Mouse (Mus musculus) neural tube, embryonic 13.5 days (tissue): ENCODE data around the gene Gpr15. TPM values are rescaled to one million over a fixed set of nuclear protein-coding genes. Genes with fewer than 3 reads are reported as not detected.

Source experiments
- ATAC-seq: fragments of 200-750 bp; cut with Nextera tagmentation; 2 replicates; pipeline ENCODE4 v1.8.0; 2017; ENCODE audit warnings: low read depth, mild to moderate bottlenecking, moderate TSS enrichment, moderate library complexity
- H3K27ac ChIP-seq: fragments of 300-500 bp; sonication (generic); replicated peaks from 2 replicates; pipeline ENCODE4 v1.5.1; 2015; ENCODE audit warnings: moderate library complexity, mild to moderate bottlenecking, inconsistent platforms
- H3K27me3 ChIP-seq: fragments of 300-500 bp; sonication (generic); 2 replicates; pipeline ENCODE4 v1.6.1; 2015; ENCODE audit warnings: mild to moderate bottlenecking, inconsistent platforms
- H3K36me3 ChIP-seq: fragments of 300-500 bp; sonication (generic); 2 replicates; pipeline ENCODE4 v1.6.1; 2015; ENCODE audit warnings: mild to moderate bottlenecking, inconsistent platforms
- H3K4me1 ChIP-seq: fragments of 300-500 bp; sonication (generic); replicated peaks from 2 replicates; pipeline ENCODE4 v1.6.1; 2015; ENCODE audit warnings: inconsistent platforms
- H3K4me2 ChIP-seq: fragments of 300-500 bp; sonication (generic); 2 replicates; pipeline ENCODE4 v1.6.1; 2015; ENCODE audit warnings: inconsistent platforms, mild to moderate bottlenecking, moderate library complexity
- H3K4me3 ChIP-seq: fragments of 300-500 bp; sonication (generic); 2 replicates; pipeline ENCODE4 v1.5.1; 2015; ENCODE audit warnings: mild to moderate bottlenecking, inconsistent platforms
- H3K9ac ChIP-seq: fragments of 300-500 bp; sonication (generic); 2 replicates; pipeline ENCODE4 v1.6.1; 2015; ENCODE audit warnings: moderate library complexity, mild to moderate bottlenecking, inconsistent platforms
- H3K9me3 ChIP-seq: fragments of 300-500 bp; sonication (generic); 2 replicates; pipeline ENCODE4 v1.6.1; 2016; ENCODE audit warnings: inconsistent platforms
- WGBS: fragments of 180-500 bp; shearing (Covaris S2); methylation state at CpG from one replicate; pipeline ENCODE4 v1.1.7; 2015; 5-methylcytosine and 5-hydroxymethylcytosine counted together
- polyA plus RNA-seq: library from polyadenylated mRNA; unstranded; fragments of >200 nt; fragmentation: Nextera tagmentation; extraction: Ambion mirVana; gene quantifications from 2 replicates; pipeline ENCODE4 v1.2.1, GENCODE M21; 2015

Gene Gpr15
- polyA plus RNA-seq, 1 experiment from 2014 or later = not detected

DNA sequence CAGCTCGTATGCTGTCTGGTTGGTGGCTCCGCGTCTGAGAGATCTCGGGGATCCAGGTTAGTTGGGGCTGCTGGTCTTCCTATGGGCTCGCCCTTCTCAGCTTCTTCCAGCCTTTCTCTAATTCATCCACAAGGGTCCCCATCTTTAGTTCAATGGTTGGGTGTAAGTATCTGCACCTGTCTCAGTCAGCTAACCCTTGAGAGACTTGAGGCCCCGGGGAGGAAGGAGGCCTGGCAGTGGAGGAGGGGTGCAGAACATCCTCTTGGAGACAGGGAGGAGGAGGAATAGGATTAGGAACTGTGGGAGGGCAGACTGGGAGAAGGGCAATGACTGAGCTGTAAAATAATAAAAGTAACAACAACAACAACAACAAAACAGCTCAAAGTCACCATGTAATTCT, 18.7 kb downstream of the Gpr15 start:
- ATAC-seq = no peak
- Histone ChIP-seq H3K4me2 (no peak overlapping the region), H3K27me3 (no peaks in the 10 kb centered on the region), H3K9me3 (no peaks in the 10 kb centered on the region), H3K36me3 (no peaks in the 10 kb centered on the region), H3K4me1 (peaks cover 3% of the 10 kb centered on the region; the same call in 1 of the 2 replicates), H3K9ac (no peak overlapping the region), H3K27ac (no peak overlapping the region), H3K4me3 (no peak overlapping the region)
- WGBS = 67% methylated on average over 6 of the region's 6 CpGs

DNA sequence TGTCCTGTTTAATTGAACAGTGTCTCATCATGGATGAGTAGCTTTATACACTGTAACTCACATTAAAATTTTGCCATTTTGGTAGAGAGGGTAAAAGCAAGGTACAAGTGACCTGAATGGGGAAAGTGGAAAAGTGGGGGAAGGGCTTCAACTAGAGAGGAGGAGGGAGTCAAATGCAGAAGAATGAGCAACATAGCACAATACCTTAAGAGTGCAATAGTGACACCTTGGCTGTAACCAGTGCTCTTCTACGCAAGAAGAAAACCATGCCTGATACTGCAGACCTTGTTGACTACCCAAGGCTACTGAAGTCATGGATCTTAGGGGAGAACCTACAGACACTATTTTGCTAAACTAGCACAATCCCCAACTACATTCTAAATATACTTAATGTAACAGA, 21.6 kb downstream of the Gpr15 start:
- no peak for ATAC-seq
- no peak overlapping the region for H3K4me3 ChIP-seq
- H3K27me3 ChIP-seq = no peaks in the 10 kb centered on the region
- H3K9ac ChIP-seq = no peak overlapping the region
- no peak overlapping the region for H3K4me2 ChIP-seq
- 94% methylated on average over 1 of the region's 1 CpGs for WGBS
- no peak overlapping the region for H3K27ac ChIP-seq
- H3K4me1 ChIP-seq = no peaks in the 10 kb centered on the region
- H3K36me3 ChIP-seq = no peaks in the 10 kb centered on the region
- no peaks in the 10 kb centered on the region for H3K9me3 ChIP-seq

DNA sequence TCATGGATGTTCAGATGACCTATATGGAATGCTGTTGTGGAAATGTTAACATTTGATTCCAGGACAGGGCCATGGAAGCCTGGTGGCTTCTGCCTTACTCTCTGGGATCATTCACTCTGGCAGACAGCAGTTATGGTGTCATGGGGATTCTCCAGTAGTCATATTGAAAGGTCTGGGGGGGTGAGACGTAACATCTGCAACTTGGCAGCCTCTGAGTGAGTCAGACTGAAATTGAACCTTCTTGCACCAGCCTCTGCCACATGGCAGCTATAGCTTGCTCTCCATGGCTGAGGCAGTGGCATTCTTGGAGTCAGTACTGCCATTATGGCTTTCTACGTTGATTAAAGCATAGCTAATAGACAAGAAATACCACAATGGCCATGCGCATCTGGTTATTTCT, 22.1 kb downstream of the Gpr15 start:
- no peak for ATAC-seq
- WGBS = 88% methylated on average over 3 of the region's 3 CpGs

DNA sequence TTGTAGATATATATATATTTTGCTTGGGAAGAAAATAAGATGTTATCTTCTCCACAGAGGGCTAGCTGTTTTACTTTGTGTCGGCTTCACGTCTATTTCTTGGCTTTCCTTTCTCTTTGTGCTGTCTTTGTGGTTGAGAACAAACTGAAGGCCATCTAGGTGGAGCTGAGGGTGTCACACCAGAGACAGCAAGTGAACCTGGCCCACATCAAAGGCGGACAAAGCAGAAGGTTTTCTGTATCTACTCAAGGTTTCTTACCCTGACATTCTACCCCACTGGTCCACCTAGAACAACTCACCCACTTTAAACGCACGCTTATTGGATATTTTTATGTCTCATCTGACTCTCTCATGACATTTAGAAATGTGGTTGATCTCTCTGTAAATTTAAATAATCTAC, 24.8 kb downstream of the Gpr15 start:
- Histone ChIP-seq H3K4me3 (no peak overlapping the region), H3K36me3 (no peaks in the 10 kb centered on the region), H3K4me1 (no peaks in the 10 kb centered on the region), H3K27me3 (no peaks in the 10 kb centered on the region), H3K9me3 (no peaks in the 10 kb centered on the region), H3K4me2 (no peak overlapping the region), H3K9ac (no peak overlapping the region), H3K27ac (no peak overlapping the region)
- ATAC-seq = no peak
- WGBS = 90% methylated on average over 5 of the region's 5 CpGs

More for the DNA sequence above, 22.1 kb downstream of the Gpr15 start:
- H3K4me3 ChIP-seq = no peak overlapping the region
- H3K9ac ChIP-seq = no peak overlapping the region
- no peaks in the 10 kb centered on the region for H3K27me3 ChIP-seq
- H3K9me3 ChIP-seq = no peaks in the 10 kb centered on the region
- H3K27ac ChIP-seq = no peak overlapping the region
- H3K4me1 ChIP-seq = no peaks in the 10 kb centered on the region
- H3K4me2 ChIP-seq = no peak overlapping the region
- no peaks in the 10 kb centered on the region for H3K36me3 ChIP-seq

GRCm38 (mm10) chr16:58690322-58690732, 28.5 kb downstream of the Gpr15 start:
- 89% methylated on average over 5 of the region's 5 CpGs for WGBS
- no peak overlapping the region for H3K27ac ChIP-seq
- no peaks in the 10 kb centered on the region for H3K4me1 ChIP-seq
- no peaks in the 10 kb centered on the region for H3K36me3 ChIP-seq
- no peak overlapping the region for H3K4me3 ChIP-seq
- no peak for ATAC-seq
- H3K9me3 ChIP-seq = no peaks in the 10 kb centered on the region
- H3K4me2 ChIP-seq = no peak overlapping the region
- H3K27me3 ChIP-seq = no peaks in the 10 kb centered on the region
- H3K9ac ChIP-seq = no peak overlapping the region

- H3K4me2 ChIP-seq = no peak overlapping the region
- no peaks in the 10 kb centered on the region for H3K4me1 ChIP-seq
- no peak overlapping the region for H3K4me3 ChIP-seq
- H3K27me3 ChIP-seq = no peaks in the 10 kb centered on the region
- H3K27ac ChIP-seq = no peak overlapping the region
- no peak overlapping the region for H3K9ac ChIP-seq
- no peaks in the 10 kb centered on the region for H3K9me3 ChIP-seq
- WGBS = 88% methylated on average over 5 of the region's 5 CpGs
- no peaks in the 10 kb centered on the region for H3K36me3 ChIP-seq
- no peak for ATAC-seq
These were observed 29.2 kb downstream of the Gpr15 start for GRCm38 (mm10) chr16:58689555-58690169.

GRCm38 (mm10) chr16:58688534-58688933, 30.3 kb downstream of the Gpr15 start:
- Histone ChIP-seq H3K9me3 (no peaks in the 10 kb centered on the region), H3K4me2 (no peak overlapping the region), H3K9ac (no peak overlapping the region), H3K4me1 (no peaks in the 10 kb centered on the region), H3K27me3 (no peaks in the 10 kb centered on the region), H3K36me3 (no peaks in the 10 kb centered on the region), H3K4me3 (no peak overlapping the region), H3K27ac (no peak overlapping the region)
- no peak for ATAC-seq
- WGBS = 97% methylated on average over 1 of the region's 1 CpGs

DNA sequence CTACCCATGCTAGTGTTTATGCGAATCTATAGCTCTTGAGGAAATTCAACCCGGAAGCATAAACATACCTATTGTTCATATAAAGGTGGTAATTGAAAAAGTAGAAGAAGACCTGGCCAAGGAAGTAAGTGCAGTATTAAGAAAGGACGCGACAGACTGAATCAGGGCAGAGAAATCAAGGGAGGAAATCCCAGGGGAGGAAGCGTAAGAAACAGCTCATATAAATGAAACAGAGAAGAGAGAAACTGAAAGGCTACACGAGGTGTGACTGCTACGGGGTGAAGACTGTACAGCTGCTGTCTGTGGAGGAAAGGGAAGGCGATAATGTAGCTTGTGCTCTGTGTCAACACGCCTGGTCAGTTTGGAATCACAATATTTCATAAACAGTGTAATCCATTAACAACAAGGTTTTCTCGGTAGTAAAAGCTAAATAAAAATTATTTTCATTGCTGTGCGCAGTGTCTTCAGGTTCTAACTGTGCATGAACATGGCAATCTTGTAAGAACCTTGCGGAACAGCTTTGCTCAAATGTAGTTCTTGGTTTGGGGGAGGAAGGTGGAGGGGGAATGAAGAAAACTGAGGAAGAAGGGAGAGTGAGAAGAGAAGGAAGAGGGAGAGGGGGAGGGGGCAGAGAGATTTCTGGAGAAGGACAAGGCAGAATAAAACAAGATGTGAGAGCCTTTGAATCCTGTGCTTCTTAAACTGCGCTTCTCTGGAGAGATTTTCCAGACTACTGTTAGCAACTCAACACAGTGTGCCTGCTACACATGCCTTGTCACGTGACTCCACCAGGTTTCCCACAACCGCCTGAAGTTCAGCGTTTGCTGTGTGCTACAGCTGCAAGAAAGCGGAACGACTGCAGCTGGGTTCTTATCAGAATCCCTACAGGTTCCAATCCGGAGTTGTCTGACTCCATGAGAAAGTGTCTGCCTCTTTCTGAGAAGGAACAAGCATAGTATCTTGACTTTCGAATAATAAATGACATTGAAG, 33.0 kb downstream of the Gpr15 start:
- Histone ChIP-seq H3K9me3 (no peaks in the 10 kb centered on the region), H3K9ac (no peak overlapping the region), H3K4me1 (no peaks in the 10 kb centered on the region), H3K27me3 (no peaks in the 10 kb centered on the region), H3K4me3 (no peak overlapping the region), H3K27ac (no peak overlapping the region), H3K4me2 (no peak overlapping the region), H3K36me3 (peaks cover 6% of the 10 kb centered on the region; the same call in 1 of the 2 replicates)
- 78% methylated on average over 20 of the region's 20 CpGs for WGBS
- ATAC-seq = no peak

GRCm38 (mm10) chr16:58684537-58684936, 34.3 kb downstream of the Gpr15 start:
- H3K9ac ChIP-seq = no peak overlapping the region
- no peak overlapping the region for H3K4me3 ChIP-seq
- H3K4me1 ChIP-seq = no peaks in the 10 kb centered on the region
- H3K36me3 ChIP-seq = peaks cover 11% of the 10 kb centered on the region; the same call in 1 of the 2 replicates
- no peak for ATAC-seq
- no peaks in the 10 kb centered on the region for H3K27me3 ChIP-seq
- H3K27ac ChIP-seq = no peak overlapping the region
- no peaks in the 10 kb centered on the region for H3K9me3 ChIP-seq
- H3K4me2 ChIP-seq = no peak overlapping the region

DNA sequence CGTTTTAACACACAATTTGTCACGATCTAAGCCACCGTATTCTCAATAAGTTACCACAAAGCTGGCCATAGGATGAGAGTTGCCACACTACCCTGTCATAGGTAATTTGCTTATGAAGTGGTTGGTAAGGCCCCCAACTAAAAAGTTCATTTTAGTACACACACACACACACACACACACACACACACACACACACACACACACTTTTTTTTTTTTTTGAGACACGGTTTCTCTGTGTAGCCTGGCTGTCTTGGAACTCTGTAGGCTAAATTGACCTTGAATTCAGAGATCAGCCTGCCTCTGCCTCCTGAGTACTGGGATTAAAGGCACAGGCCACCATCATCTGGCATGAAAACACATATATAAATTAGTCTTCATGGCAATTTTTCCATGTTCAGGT, 35.0 kb downstream of the Gpr15 start:
- no peaks in the 10 kb centered on the region for H3K27me3 ChIP-seq
- H3K4me1 ChIP-seq = no peaks in the 10 kb centered on the region
- no peak overlapping the region for H3K4me3 ChIP-seq
- WGBS = 96% methylated on average over 4 of the region's 4 CpGs
- peaks cover 13% of the 10 kb centered on the region; the same call in 1 of the 2 replicates for H3K36me3 ChIP-seq
- ATAC-seq = no peak
- no peak overlapping the region for H3K4me2 ChIP-seq
- H3K27ac ChIP-seq = no peak overlapping the region
- H3K9me3 ChIP-seq = no peaks in the 10 kb centered on the region
- no peak overlapping the region for H3K9ac ChIP-seq

GRCm38 (mm10) chr16:58682870-58683269, 36.0 kb downstream of the Gpr15 start:
- H3K4me1 ChIP-seq = no peaks in the 10 kb centered on the region
- no peaks in the 10 kb centered on the region for H3K9me3 ChIP-seq
- no peak overlapping the region for H3K4me3 ChIP-seq
- H3K27ac ChIP-seq = no peak overlapping the region
- no peak for ATAC-seq
- H3K36me3 ChIP-seq = peaks cover 22% of the 10 kb centered on the region
- no peak overlapping the region for H3K4me2 ChIP-seq
- H3K27me3 ChIP-seq = no peaks in the 10 kb centered on the region
- no peak overlapping the region for H3K9ac ChIP-seq
- 87% methylated on average over 7 of the region's 7 CpGs for whole genome bisulfite sequencing

DNA sequence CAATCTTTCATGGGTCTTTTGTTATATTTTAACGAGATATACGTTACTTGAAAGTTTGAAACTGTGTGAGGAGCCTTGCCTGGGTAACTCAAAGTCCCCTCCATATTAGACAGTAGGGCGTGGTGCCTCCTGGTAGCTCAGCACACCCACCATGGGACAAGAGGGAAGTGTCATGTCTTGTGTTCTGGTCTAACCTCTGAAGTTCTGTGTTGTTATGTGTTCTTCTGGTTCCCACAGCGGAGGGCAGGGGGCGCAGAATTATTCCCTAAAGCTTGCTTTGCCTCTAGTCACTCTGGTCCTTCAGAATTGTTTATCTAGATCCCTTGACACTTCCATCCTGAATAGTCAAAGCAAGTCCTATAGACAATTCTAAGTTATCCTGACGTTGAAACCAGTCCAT, 36.8 kb downstream of the Gpr15 start:
- no peak overlapping the region for H3K4me2 ChIP-seq
- H3K27me3 ChIP-seq = no peaks in the 10 kb centered on the region
- H3K4me3 ChIP-seq = no peak overlapping the region
- H3K4me1 ChIP-seq = no peaks in the 10 kb centered on the region
- peaks cover 30% of the 10 kb centered on the region for H3K36me3 ChIP-seq
- no peaks in the 10 kb centered on the region for H3K9me3 ChIP-seq
- ATAC-seq = no peak
- no peak overlapping the region for H3K9ac ChIP-seq
- 96% methylated on average over 6 of the region's 6 CpGs for WGBS
- H3K27ac ChIP-seq = no peak overlapping the region
